Mouse (Mus musculus): ENCODE measurements around the gene Dyrk2.

The Dyrk2 gene

DNA sequence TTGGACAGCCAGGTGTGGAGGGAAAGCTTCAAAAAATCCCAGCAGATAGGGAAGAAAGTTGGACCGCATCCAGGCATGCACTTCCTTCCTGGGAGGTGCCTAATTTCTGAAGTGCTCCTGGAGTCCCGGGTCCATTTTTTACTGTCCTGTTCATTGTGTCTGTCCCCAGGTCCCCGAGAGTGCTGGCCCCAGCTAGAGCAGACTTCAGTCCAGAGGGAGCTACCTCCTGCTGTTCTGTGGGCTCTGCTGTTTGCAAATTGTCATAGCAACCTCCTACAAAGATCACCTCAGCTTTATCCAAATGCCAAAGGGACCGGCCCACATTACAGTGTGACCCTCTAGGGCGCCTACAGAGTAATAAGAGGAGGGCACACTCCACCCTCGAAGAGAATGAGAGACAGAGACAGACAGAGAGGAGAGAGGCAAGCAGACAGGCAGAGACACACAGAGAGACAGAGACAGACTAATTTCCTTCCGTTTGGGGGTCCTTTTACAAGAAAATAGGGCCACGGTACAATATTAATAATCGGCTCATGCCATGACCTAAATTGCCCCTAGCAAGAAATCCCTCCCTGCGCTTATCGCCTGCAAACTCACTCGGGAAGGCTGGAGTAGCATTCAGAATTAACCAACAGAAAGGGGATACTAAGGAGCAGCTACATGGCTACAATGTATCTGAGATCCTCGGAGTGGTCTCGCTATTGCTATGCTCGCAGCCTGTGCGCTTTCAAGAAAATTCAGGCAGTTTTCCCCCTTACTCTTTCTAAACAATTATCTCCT, at the start of gene Dyrk2:
Gene Dyrk2 (minus strand): TSS at position 9 of the 780 bp plus-strand sequence.
- in situ Hi-C loops (cut with MboI; ENCODE audit: unreplicated experiment in 2 of 2): loop anchor here (5.0 to 25.0 kb wide), 5 partner anchors 107 to 708 kb away; no protein-coding TSS in a partner anchor

DNA sequence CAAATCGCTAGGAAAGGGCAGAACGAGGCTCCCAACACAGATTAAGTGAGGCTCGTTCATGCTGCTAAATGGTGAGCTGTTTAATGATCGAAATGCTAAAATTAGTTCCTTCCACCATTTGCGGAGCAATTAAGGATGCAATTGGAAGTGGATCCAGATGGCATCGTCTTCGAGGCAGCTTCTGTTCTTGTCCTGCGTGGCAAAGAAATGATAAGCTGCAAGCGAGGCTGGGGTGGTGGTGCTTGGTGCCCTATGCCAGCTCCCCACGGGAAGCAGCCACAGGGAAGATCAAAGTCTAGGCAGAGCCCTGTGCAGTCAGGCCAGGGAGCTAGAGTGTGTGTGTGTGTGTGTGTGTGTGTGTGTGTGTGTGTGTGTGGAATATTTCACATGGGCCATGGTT, 32.6 kb upstream of the Dyrk2 start:
- in situ Hi-C loops (cut with MboI; ENCODE audit: unreplicated experiment in 2 of 2): no loop called here

DNA sequence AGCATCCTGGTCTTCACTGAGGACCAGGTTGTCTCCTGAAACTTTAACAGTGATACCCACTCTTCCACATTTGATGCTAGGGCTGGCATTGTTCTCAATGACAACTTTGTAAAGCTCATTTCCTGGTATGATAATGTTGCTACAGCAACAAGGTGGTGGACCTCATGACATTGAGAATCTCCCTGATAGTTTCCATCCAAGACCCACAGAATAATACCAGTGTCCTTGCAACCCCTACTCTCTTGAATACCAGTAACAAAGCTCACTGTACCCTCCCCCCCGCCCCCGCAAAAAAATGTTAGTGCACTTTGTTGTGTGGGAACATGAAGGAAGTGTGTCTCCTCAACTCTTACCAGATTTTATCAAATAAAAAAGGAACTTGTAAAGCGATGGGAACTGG, 23.6 kb upstream of the Dyrk2 start:
- in situ Hi-C loops (cut with MboI; ENCODE audit: unreplicated experiment in 2 of 2): no loop called here

- in situ Hi-C loops (cut with MboI; ENCODE audit: unreplicated experiment in 2 of 2): loop anchor here (5.0 kb wide), 2 partner anchors 68 to 93 kb away; no protein-coding TSS in a partner anchor
Observed at GRCm38 (mm10) chr10:118884126-118884525, 14.1 kb upstream of the Dyrk2 start.

DNA sequence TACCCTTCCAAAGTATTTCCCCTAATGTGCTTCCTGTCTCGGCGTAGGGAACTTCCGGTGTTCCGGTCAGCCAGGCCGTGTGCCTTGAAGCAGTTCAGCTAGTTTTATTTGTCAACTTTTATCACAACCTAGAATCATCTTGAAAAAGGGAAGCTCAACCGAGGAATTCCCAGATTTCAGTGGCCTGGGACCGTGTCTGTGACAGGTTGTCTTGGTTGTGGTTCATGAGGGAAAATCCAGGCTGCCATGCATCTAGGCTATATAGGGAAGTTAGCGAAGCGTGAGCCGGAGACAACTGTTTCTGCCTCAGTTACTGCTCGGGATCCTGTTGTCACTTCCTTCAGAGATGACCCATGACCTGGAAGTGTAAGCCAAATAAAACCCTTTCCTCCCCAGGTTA, 13.3 kb upstream of the Dyrk2 start:
- in situ Hi-C loops (cut with MboI; ENCODE audit: unreplicated experiment in 2 of 2): loop anchor here (5.0 kb wide), 2 partner anchors 69 to 94 kb away; no protein-coding TSS in a partner anchor

DNA sequence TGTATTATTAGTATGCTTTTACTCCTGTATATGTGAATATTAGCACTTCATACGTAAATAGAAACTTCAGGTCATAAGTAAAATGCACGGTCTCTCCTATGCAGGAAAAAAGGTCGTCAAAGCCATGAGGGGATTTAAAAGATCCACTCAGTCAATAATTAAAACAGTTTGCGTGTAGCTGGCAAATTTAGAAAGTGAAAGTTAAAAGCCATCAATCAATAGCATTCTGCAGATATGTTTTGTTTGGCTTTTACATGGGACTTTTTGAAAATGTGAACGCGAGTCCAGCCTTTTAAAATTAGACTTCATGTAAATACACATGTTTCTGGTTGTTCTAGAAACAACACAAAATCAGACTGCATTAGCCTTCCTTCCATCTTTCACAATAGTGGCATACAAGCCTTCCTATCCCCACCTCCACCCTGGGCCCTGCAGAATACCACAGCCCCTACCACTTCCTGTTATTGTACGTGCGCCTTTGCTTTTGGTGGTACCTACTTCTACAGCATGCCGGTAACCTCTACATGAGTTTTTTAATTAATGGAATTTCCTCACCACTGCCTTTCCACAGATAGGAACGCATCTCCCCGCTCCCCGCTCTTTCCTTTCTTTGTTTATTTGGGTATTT, 12.4 kb upstream of the Dyrk2 start:
- in situ Hi-C loops (cut with MboI; ENCODE audit: unreplicated experiment in 2 of 2): loop anchor here (5.0 kb wide), 2 partner anchors 70 to 95 kb away; no protein-coding TSS in a partner anchor

DNA sequence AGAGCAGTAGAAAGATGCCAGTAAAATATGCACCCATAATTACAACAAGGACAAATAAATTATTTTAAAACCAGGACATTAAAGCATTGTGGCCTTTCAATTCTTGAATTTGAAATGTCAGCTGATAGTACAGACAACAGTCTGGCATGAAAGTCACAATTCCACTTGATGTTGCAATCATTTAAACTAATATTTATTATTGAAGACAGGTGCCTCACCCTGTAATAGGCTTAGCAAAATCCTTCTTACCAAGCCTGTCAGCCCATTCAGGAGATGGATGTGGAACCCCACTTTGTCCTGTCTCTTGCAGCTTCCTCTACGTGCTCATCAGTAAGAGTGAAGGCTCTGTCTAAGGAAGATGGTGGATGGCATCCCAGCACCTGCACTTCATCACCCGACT, 10.8 kb upstream of the Dyrk2 start:
- in situ Hi-C loops (cut with MboI; ENCODE audit: unreplicated experiment in 2 of 2): loop anchor here (5.0 kb wide), 2 partner anchors 72 to 97 kb away; no protein-coding TSS in a partner anchor

DNA sequence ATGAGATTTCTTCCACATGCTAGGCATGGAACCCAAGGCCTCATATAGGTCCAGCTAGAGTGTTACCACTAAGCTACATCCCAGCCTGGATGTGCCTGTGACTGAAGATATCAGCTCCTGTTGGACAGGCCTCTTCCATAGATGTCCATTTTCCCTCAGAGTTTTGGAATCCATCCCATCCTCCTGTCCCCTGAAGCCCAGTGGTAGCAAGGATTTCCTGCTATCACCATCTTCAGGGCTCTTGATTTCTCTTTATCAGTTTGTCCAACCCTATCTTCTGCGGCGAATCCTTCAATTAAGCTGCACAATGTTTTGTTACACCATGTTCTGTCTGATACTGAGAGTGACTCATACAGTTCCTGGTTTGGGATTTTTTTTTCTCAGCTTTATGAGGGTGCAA, 2.2 kb upstream of the Dyrk2 start:
- in situ Hi-C loops (cut with MboI; ENCODE audit: unreplicated experiment in 2 of 2): loop anchor here (5.0 to 25.0 kb wide), 5 partner anchors 105 to 710 kb away; no protein-coding TSS in a partner anchor

- in situ Hi-C loops (cut with MboI; ENCODE audit: unreplicated experiment in 2 of 2): loop anchor here (5.0 to 25.0 kb wide), 5 partner anchors 108 to 707 kb away; no protein-coding TSS in a partner anchor
Observed at GRCm38 (mm10) chr10:118869591-118870001, 413 bp downstream of the Dyrk2 start.

- in situ Hi-C loops (cut with MboI; ENCODE audit: unreplicated experiment in 2 of 2): loop anchor here (25.0 kb wide), 2 partner anchors 343 to 707 kb away; no protein-coding TSS in a partner anchor
Observed at GRCm38 (mm10) chr10:118868601-118869590, 1.1 kb downstream of the Dyrk2 start.

DNA sequence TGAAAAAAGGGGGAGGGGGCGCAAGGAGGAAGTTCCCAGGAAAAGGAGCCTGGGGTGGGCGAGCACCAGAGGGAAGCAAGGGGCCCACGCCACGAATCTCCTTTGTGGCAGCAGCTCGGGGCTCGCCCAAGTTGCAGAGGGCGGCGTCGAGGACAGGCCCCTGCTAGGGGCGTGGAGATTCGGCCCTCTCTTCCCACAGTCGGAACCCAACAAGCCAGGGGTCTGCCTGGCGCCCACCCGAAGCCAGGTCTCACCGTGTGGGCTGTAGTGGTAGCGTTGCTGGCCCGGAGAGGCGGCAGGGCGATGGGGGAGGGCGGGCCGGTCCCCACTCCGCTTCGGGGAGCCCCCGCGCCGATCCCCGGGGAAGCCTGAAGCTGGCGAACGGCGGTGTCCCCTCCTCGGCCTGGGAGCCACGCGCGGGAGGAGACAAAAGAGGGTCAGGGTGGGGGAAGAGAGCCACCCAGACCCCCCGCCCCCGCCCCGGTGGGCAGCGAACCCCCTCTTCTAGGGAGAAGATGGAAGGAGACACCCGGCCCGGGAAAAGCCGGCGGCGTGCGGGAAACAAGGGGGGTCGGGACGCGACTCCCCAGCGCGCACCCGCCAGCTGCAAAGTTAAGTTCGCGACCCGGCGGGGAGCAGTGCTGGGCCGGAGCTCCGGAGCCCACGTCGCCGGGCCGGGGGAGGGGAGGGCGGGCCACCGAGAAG, 2.0 kb downstream of the Dyrk2 start:
- in situ Hi-C loops (cut with MboI; ENCODE audit: unreplicated experiment in 2 of 2): loop anchor here (25.0 kb wide), 2 partner anchors 344 to 706 kb away; no protein-coding TSS in a partner anchor

GRCm38 (mm10) chr10:118867304-118867895, 2.6 kb downstream of the Dyrk2 start:
- in situ Hi-C loops (cut with MboI; ENCODE audit: unreplicated experiment in 2 of 2): loop anchor here (25.0 kb wide), 2 partner anchors 345 to 705 kb away; no protein-coding TSS in a partner anchor

- in situ Hi-C loops (cut with MboI; ENCODE audit: unreplicated experiment in 2 of 2): loop anchor here (5.0 to 25.0 kb wide), 5 partner anchors 58 to 703 kb away; no protein-coding TSS in a partner anchor
Observed at GRCm38 (mm10) chr10:118864976-118865375, 5.0 kb downstream of the Dyrk2 start.

GRCm38 (mm10) chr10:118863611-118864010, 6.4 kb downstream of the Dyrk2 start:
- in situ Hi-C loops (cut with MboI; ENCODE audit: unreplicated experiment in 2 of 2): loop anchor here (5.0 to 25.0 kb wide), 5 partner anchors 56 to 701 kb away; no protein-coding TSS in a partner anchor

DNA sequence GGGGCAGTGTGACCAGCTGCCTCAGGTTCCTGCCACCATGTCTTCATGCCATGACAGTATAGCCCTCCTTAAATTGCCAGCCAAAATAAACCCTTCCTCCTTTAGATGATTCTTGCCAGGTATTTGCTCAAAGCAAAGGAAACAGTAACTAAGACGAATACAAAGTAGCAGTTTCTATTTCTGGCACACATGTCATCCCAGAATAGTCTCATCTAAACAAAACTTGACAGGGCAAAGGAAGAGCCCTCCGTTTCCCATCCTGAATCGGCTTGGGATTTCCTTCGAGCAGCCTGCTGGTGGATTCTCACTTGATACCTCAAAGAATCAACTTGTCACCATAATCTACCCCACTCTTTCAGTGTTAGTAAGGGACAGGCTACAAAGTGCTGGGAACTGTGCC, 7.8 kb downstream of the Dyrk2 start:
- in situ Hi-C loops (cut with MboI; ENCODE audit: unreplicated experiment in 2 of 2): loop anchor here (5.0 to 25.0 kb wide), 5 partner anchors 55 to 700 kb away; no protein-coding TSS in a partner anchor

- in situ Hi-C loops (cut with MboI; ENCODE audit: unreplicated experiment in 2 of 2): loop anchor here (5.0 to 25.0 kb wide), 5 partner anchors 54 to 699 kb away; no protein-coding TSS in a partner anchor
Observed at GRCm38 (mm10) chr10:118861234-118862025, 8.6 kb downstream of the Dyrk2 start.

- in situ Hi-C loops (cut with MboI; ENCODE audit: unreplicated experiment in 2 of 2): loop anchor here (5.0 to 25.0 kb wide), 5 partner anchors 52 to 697 kb away; no protein-coding TSS in a partner anchor
Observed at GRCm38 (mm10) chr10:118859655-118860054, 10.4 kb downstream of the Dyrk2 start.

DNA sequence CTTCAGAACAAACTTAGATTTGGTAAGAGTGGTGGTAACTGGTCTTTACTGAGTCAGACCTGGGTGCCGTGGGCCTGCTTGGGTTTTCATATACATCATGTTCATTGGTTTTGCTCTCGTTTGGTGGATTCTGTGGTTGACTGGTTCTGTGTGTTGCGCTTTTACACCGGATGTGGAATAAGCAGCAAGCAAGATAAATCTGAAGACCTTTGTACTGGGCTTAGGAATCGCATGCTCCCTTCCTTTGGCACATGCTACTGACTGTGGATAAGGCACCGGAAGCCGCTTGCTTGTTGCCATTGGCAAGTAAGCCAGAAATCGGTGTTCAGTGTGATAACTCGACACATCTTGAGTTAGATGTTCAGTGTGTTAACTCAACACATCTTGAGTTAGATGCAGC, 15.4 kb downstream of the Dyrk2 start:
- in situ Hi-C loops (cut with MboI; ENCODE audit: unreplicated experiment in 2 of 2): loop anchor here (25.0 kb wide), 2 partner anchors 358 to 692 kb away; no protein-coding TSS in a partner anchor
